Mouse (Mus musculus) right cerebral cortex, postnatal 14 days (tissue): Measurements from ENCODE around the gene Iqsec1.

Experiments used
- DNase-seq: peaks from one replicate; pipeline ENCODE4 v3.0.0; 2022

Gene Iqsec1

GRCm38 (mm10) chr6:90781921-90782770 lies 206.3 kb downstream of the Iqsec1 start:
- DNase-seq: peak; percentile 60

DNA sequence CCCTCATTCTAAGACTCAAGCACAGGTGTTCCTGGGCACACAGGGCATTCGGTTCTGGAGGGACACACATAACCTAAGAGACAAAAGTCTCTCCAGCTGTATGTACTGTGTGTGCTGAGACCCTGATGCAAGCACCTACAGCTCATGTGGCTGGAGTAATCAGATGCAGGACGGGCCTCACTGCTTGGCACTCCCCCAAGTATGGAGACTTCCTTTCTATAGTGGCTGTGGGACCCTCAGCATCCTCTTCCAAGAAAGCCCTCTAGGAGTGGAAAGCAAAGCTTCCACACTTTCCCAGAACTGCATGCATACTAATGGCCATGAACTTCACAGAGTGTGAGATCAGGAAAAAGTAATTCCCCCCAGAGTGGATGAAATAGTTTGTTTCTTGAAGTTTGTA lies 208.0 kb downstream of the Iqsec1 start:
- DNase-seq: no peak

GRCm38 (mm10) chr6:90778841-90779240 lies 209.6 kb downstream of the Iqsec1 start:
- no peak for DNase-seq

DNA sequence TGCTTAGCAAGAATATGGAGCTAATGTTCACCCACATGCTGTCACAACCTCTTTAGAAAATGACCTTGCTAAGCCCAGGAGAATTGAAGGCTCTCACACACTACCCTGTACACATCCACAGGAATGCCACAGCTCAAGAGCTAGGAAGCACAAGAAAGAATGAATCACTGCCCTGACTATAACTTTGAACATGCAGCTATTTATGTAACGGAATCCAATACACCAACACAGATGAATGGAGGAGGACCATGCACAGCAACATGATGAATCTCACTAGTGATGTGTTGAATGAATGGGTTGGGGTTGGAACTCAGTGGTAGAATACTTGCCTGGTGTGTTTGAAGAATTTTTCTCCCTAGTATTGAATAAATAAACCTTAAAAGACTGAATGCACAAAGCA lies 211.2 kb downstream of the Iqsec1 start:
- no peak for DNase-seq

- DNase-seq: no peak
Measured at GRCm38 (mm10) chr6:90775606-90776005, 212.9 kb downstream of the Iqsec1 start.

DNA sequence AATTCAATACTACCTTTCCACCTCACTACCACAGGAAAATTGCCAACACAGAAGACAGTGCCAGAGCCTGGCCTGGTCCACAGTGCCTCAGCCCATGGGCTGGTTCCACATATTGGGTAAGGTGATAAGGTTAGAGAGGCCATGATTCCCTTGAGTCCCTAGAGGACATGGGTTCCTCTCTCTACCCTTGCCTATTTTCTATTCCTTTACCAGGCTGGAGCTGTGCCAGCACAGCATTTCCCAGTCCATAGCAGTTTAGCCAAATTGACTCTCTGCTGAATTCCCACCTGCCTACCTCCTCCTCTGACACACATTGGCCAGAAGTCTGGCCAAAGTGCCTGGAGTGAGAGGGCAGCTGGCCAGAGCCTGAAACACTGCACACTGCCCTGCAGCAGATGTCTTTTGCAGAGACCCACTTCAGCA lies 214.7 kb downstream of the Iqsec1 start:
- no peak for DNase-seq

DNA sequence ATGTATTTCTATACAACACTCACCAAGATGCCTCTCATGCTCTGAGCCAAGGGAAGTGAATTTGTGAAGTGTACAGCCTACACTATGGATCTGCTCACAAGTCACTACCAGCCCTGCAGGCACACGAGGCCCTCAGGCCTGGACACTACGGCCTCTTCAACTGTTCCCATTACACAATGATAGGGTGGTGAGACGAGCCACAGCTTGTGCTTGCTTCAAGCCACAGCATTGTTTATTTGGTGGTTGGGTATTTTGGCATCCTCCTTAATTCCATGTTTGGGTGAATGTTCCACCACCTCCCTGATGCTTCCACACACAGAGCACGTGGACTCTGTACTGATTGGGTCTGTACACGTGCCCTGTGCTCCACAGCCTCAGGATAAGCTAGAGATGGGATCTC lies 216.4 kb downstream of the Iqsec1 start:
- no peak for DNase-seq

- DNase-seq: no peak
Measured at GRCm38 (mm10) chr6:90768526-90768925, 220.0 kb downstream of the Iqsec1 start.

DNA sequence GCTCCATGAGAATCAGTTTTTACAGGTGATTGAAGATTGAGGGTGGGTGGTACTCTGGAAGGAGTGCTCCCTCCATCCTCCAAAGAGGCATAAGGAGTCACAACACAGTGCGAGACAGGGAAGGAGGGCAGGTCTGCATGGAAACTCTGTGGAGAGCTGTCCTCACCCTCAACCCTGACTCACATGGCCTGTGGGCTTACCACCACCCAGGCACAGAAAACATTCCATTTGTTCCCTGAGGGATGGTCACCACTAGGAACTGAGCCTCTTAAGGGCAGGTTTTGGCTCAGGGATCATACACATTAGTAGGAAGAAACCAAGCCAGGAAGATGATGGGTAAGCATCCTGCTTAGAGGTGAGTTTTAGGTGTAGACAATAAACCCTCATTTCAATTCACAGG lies 220.6 kb downstream of the Iqsec1 start:
- DNase-seq: no peak

GRCm38 (mm10) chr6:90764753-90765152 lies 223.7 kb downstream of the Iqsec1 start:
- no peak for DNase-seq

- DNase-seq: peak; percentile 65
Measured at GRCm38 (mm10) chr6:90763959-90764591, 224.4 kb downstream of the Iqsec1 start.

DNA sequence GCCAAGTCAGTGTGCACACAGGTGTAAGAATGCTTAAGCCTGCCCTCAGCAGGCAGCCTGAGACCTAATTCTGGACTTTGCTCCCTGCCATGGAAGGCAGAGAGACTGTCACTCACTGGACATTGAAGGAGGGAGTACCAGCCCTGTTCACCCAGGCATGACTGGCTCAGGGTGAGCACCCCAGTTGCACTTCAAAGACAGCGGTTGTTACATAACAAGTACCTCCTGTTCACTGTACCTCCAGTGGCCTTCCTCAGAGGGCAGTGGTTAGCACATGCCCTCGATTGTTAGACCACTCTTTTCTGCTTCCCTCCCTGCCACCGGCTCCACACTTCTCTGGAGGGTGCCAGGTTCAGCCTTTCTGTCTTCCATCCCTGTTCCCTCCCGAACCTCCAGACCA lies 225.2 kb downstream of the Iqsec1 start:
- no peak for DNase-seq

- DNase-seq: no peak
Measured at GRCm38 (mm10) chr6:90762120-90762736, 226.3 kb downstream of the Iqsec1 start.

GRCm38 (mm10) chr6:90761301-90762056 lies 227.0 kb downstream of the Iqsec1 start:
- DNase-seq: no peak

GRCm38 (mm10) chr6:90760886-90761285 lies 227.6 kb downstream of the Iqsec1 start:
- no peak for DNase-seq

DNA sequence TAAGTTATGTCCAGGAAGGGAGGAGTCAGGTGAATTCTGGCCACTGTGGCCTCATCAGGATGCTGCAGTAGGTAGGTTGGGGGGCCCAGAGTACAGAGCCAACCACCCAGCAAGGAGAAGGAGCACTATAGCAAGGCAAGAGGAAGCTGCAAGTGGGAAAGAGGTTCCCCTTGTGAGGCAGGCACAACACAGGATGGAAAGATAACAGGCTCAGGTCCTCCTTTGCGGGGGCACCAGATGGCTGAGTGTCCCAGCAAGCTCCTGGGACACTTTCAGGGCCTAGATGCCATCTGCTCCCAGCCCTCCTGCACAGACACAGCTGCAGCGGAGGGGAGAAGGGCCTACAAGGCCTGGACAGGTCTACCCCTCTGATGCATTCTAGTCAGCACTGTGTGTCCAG lies 228.7 kb downstream of the Iqsec1 start:
- no peak for DNase-seq

GRCm38 (mm10) chr6:90758155-90758554 lies 230.3 kb downstream of the Iqsec1 start:
- DNase-seq: no peak

- no peak for DNase-seq
Measured at GRCm38 (mm10) chr6:90757427-90757883, 231.0 kb downstream of the Iqsec1 start.

DNA sequence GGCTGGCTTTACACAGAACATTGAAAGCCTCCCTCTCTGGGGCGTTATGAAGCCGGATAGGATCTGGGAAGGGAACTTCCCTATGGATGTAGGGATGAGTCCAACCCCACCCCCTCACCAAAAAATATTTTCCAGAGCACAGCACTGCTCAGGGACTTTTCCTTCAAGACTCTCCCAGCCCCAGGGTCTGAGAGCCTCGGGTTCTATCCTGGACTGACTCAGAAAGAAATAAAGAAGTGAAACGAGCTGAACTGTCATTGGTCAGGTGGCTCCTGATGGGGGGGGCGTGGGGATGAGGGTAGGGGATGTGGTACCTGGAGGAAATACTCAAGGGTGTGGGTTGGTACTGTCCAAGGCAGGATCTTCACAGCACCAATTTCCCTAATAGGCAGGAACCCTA lies 231.9 kb downstream of the Iqsec1 start:
- DNase-seq: no peak

DNA sequence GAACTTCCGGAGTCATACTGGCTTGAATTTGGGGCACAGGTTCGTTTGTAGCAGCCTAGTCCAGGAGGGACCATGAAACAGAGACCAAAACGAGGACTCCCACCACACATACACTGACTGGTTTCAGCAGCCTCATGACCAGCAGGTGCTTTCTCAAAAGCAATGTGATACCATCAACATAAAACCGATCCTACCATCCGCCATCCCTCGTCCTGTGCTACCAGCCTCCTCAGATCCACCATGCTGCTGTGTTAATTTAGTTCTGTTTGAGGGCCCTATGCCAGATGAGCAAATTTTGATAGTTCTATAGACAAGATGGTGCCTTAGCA lies 232.9 kb downstream of the Iqsec1 start:
- no peak for DNase-seq

- no peak for DNase-seq
Measured at GRCm38 (mm10) chr6:90754927-90755612, 233.4 kb downstream of the Iqsec1 start.

GRCm38 (mm10) chr6:90754093-90754492 lies 234.4 kb downstream of the Iqsec1 start:
- DNase-seq: no peak

- no peak for DNase-seq
Measured at GRCm38 (mm10) chr6:90753656-90754055, 234.8 kb downstream of the Iqsec1 start.
